Mouse (Mus musculus) heart, embryonic 15.5 days (tissue): ENCODE data around the gene Ahctf1. TPM values are rescaled to one million over a fixed set of nuclear protein-coding genes. Genes with fewer than 3 reads are reported as not detected.

Source experiments
- ATAC-seq: fragments of 200-750 bp; cut with Nextera tagmentation; replicated peaks from 2 replicates; pipeline ENCODE4 v1.8.0; 2017; ENCODE audit warnings: low read depth, moderate TSS enrichment; ENCODE audit not compliant: insufficient number of reproducible peaks, insufficient read depth, low FRiP score
- H3K27ac ChIP-seq: fragments of 300-500 bp; sonication (generic); 2 replicates; pipeline ENCODE4 v1.5.1; 2015; ENCODE audit warnings: mild to moderate bottlenecking, inconsistent platforms
- H3K27me3 ChIP-seq: fragments of 300-500 bp; sonication (generic); 2 replicates; pipeline ENCODE4 v1.6.1; 2015; ENCODE audit warnings: inconsistent platforms
- H3K36me3 ChIP-seq: fragments of 300-500 bp; sonication (generic); 2 replicates; pipeline ENCODE4 v1.6.1; 2015; ENCODE audit warnings: mild to moderate bottlenecking, inconsistent platforms
- H3K4me1 ChIP-seq: fragments of 300-500 bp; sonication (generic); replicated peaks from 2 replicates; pipeline ENCODE4 v1.6.1; 2015; ENCODE audit warnings: inconsistent platforms
- H3K4me2 ChIP-seq: fragments of 300-500 bp; sonication (generic); 2 replicates; pipeline ENCODE4 v1.6.1; 2015; ENCODE audit warnings: inconsistent platforms, mild to moderate bottlenecking, moderate library complexity
- H3K4me3 ChIP-seq: fragments of 300-500 bp; sonication (generic); 2 replicates; pipeline ENCODE4 v1.5.1; 2015; ENCODE audit warnings: mild to moderate bottlenecking, inconsistent platforms
- H3K9ac ChIP-seq: fragments of 300-500 bp; sonication (generic); 2 replicates; pipeline ENCODE4 v1.6.1; 2015; ENCODE audit warnings: mild to moderate bottlenecking, inconsistent platforms
- H3K9me3 ChIP-seq: fragments of 300-500 bp; sonication (generic); replicated peaks from 2 replicates; pipeline ENCODE4 v1.6.1; 2016; ENCODE audit warnings: inconsistent platforms
- WGBS: fragments of 180-500 bp; shearing (Covaris S2); methylation state at CpG from one replicate; pipeline ENCODE4 v1.1.7; 2015; ENCODE audit warnings: mixed read lengths; 5-methylcytosine and 5-hydroxymethylcytosine counted together
- polyA plus RNA-seq: library from polyadenylated mRNA; unstranded; fragments of >200 nt; fragmentation: Nextera tagmentation; extraction: Ambion mirVana; gene quantifications from 2 replicates; pipeline ENCODE4 v1.2.1, GENCODE M21; 2015

Ahctf1 gene
- polyA plus RNA-seq, 1 experiment from 2014 or later: 12.2 TPM

GRCm38 (mm10) chr1:179709390-179709789, 94.1 kb downstream of the Ahctf1 start:
- Histone ChIP-seq H3K9ac (no peak overlapping the region), H3K27me3 (no peaks in the 10 kb centered on the region), H3K36me3 (no peaks in the 10 kb centered on the region), H3K27ac (peak overlapping the region; percentile 43; the same call in 1 of the 2 replicates), H3K4me1 (peaks cover 8% of the 10 kb centered on the region), H3K9me3 (no peaks in the 10 kb centered on the region), H3K4me2 (no peak overlapping the region), H3K4me3 (no peak overlapping the region)
- ATAC-seq: peak; percentile 80
- 54% methylated on average over 6 of the region's 6 CpGs for WGBS

- H3K36me3 ChIP-seq: no peaks in the 10 kb centered on the region
- 86% methylated on average over 6 of the region's 6 CpGs for WGBS
- no peaks in the 10 kb centered on the region for H3K9me3 ChIP-seq
- no peak for ATAC-seq
- no peak overlapping the region for H3K4me2 ChIP-seq
- peaks cover 18% of the 10 kb centered on the region for H3K4me1 ChIP-seq
- no peak overlapping the region for H3K9ac ChIP-seq
- H3K27me3 ChIP-seq: no peaks in the 10 kb centered on the region
- no peak overlapping the region for H3K4me3 ChIP-seq
- H3K27ac ChIP-seq: no peak overlapping the region
Observed at GRCm38 (mm10) chr1:179705154-179705553, 98.3 kb downstream of the Ahctf1 start.

GRCm38 (mm10) chr1:179704150-179704549, 99.3 kb downstream of the Ahctf1 start:
- no peaks in the 10 kb centered on the region for H3K9me3 ChIP-seq

More at GRCm38 (mm10) chr1:179704150-179704549, 99.3 kb downstream of the Ahctf1 start:
- no peaks in the 10 kb centered on the region for H3K36me3 ChIP-seq
- H3K4me3 ChIP-seq: no peak overlapping the region
- H3K27ac ChIP-seq: no peak overlapping the region; the same call in 1 of the 2 replicates
- 34% methylated on average over 3 of the region's 3 CpGs for WGBS
- H3K27me3 ChIP-seq: no peaks in the 10 kb centered on the region
- H3K9ac ChIP-seq: no peak overlapping the region
- peaks cover 11% of the 10 kb centered on the region for H3K4me1 ChIP-seq
- ATAC-seq: no peak
- H3K4me2 ChIP-seq: no peak overlapping the region

Other genes with a start within 250 kb of the Ahctf1 start
- gene Sccpdh, start 135.5 kb downstream of the Ahctf1 start, polyA plus RNA-seq: 87.0 and 94.9 TPM in 2 replicates
- gene Kif28, start 58.4 kb downstream of the Ahctf1 start, polyA plus RNA-seq: 0.06 and 0.08 TPM in 2 replicates
- 0.22 TPM in 1 of 2 replicates, not detected in the other for gene Gm10518, start 304 bp downstream of the Ahctf1 start, polyA plus RNA-seq
- 11.4 and 12.6 TPM in 2 replicates for gene Cdc42bpa, start 156.8 kb upstream of the Ahctf1 start, polyA plus RNA-seq